Mouse (Mus musculus): ENCODE measurements around the gene Pfkp.

GRCm38 (mm10) chr13:6659314-6659713 is 10.7 kb upstream of the Pfkp start:
- TF ChIP-seq POLR2A (IDR thresholded peaks at IDR 0.05; ENCODE audit: extremely low read depth, insufficient read depth, low read length) (0 out of 2 replicates have a peak, but pooled peaks have one; percentile 18), CTCF (IDR thresholded peaks at IDR 0.05; ENCODE audit: extremely low read depth, insufficient read depth, low read length) (no peak)
